Mouse (Mus musculus) skeletal muscle tissue, adult 2 months (tissue): Measurements from ENCODE around the gene Nav2.

Source experiments
- DNase-seq: peaks from one replicate; pipeline ENCODE4 v3.0.0-alpha.2; 2012; ENCODE audit warnings: low read depth, low spot score

The Nav2 gene

GRCm38 (mm10) chr7:49437901-49438300, 529.4 kb downstream of the Nav2 start:
- DNase-seq, result no peak

GRCm38 (mm10) chr7:49439136-49439535, 530.6 kb downstream of the Nav2 start:
- no peak for DNase-seq

GRCm38 (mm10) chr7:49440333-49440969, 531.9 kb downstream of the Nav2 start:
- no peak for DNase-seq

GRCm38 (mm10) chr7:49442174-49442573, 533.7 kb downstream of the Nav2 start:
- no peak for DNase-seq

- no peak for DNase-seq
Observed at GRCm38 (mm10) chr7:49448580-49448979, 540.1 kb downstream of the Nav2 start.

- no peak for DNase-seq
Observed at GRCm38 (mm10) chr7:49450261-49451141, 542.0 kb downstream of the Nav2 start.

- no peak for DNase-seq
Observed at GRCm38 (mm10) chr7:49451240-49451639, 542.7 kb downstream of the Nav2 start.

GRCm38 (mm10) chr7:49452274-49452673, 543.8 kb downstream of the Nav2 start:
- DNase-seq, result no peak

GRCm38 (mm10) chr7:49454601-49455000, 546.1 kb downstream of the Nav2 start:
- no peak for DNase-seq

- no peak for DNase-seq
Observed at GRCm38 (mm10) chr7:49456148-49456547, 547.6 kb downstream of the Nav2 start.

- DNase-seq, result no peak
Observed at GRCm38 (mm10) chr7:49457398-49457797, 548.9 kb downstream of the Nav2 start.

- DNase-seq, result no peak
Observed at GRCm38 (mm10) chr7:49457890-49458289, 549.4 kb downstream of the Nav2 start.

- DNase-seq, result no peak
Observed at GRCm38 (mm10) chr7:49462328-49462811, 553.9 kb downstream of the Nav2 start.

GRCm38 (mm10) chr7:49467861-49468260, 559.3 kb downstream of the Nav2 start:
- DNase-seq, result peak; percentile 34

GRCm38 (mm10) chr7:49468492-49469205, 560.1 kb downstream of the Nav2 start:
- DNase-seq, result no peak

- no peak for DNase-seq
Observed at GRCm38 (mm10) chr7:49471278-49471677, 562.8 kb downstream of the Nav2 start.

GRCm38 (mm10) chr7:49475282-49475681, 566.8 kb downstream of the Nav2 start:
- no peak for DNase-seq

GRCm38 (mm10) chr7:49476163-49476562, 567.6 kb downstream of the Nav2 start:
- DNase-seq, result no peak

- DNase-seq, result no peak
Observed at GRCm38 (mm10) chr7:49476666-49477065, 568.1 kb downstream of the Nav2 start.

- DNase-seq, result no peak
Observed at GRCm38 (mm10) chr7:49477076-49477975, 568.8 kb downstream of the Nav2 start.

- DNase-seq, result no peak
Observed at GRCm38 (mm10) chr7:49477976-49478349, 569.4 kb downstream of the Nav2 start.
